Mouse (Mus musculus) brown adipose tissue, adult 24 weeks (tissue): Measurements from ENCODE around the gene Xntrpc. TPM values are rescaled to one million over a fixed set of nuclear protein-coding genes. Genes with fewer than 3 reads are reported as not detected.

ENCODE experiments used
- H3K27ac ChIP-seq: fragments of 200-500 bp; replicated peaks from 2 replicates; pipeline ENCODE4 v1.5.1; 2012; ENCODE audit warnings: low read depth, mild to moderate bottlenecking, low read length
- H3K4me1 ChIP-seq: fragments of 200-500 bp; 2 replicates; pipeline ENCODE4 v1.6.1; 2012; ENCODE audit warnings: low read length, mixed read lengths; ENCODE audit not compliant: control insufficient read depth, insufficient read depth, insufficient read length
- H3K4me3 ChIP-seq: fragments of 200-500 bp; 2 replicates; pipeline ENCODE4 v1.5.1; 2012; ENCODE audit warnings: low read depth, mild to moderate bottlenecking, low read length, moderate library complexity; ENCODE audit not compliant: insufficient read depth
- polyA plus RNA-seq: library from polyadenylated mRNA; stranded (reverse); fragments of >200 nt; gene quantifications from 2 replicates; pipeline ENCODE4 v1.2.4, GENCODE M21; 2012; ENCODE audit not compliant: missing spikeins, insufficient read depth, insufficient read length

Xntrpc gene
- polyA plus RNA-seq, 1 experiment = 0.32 TPM

DNA sequence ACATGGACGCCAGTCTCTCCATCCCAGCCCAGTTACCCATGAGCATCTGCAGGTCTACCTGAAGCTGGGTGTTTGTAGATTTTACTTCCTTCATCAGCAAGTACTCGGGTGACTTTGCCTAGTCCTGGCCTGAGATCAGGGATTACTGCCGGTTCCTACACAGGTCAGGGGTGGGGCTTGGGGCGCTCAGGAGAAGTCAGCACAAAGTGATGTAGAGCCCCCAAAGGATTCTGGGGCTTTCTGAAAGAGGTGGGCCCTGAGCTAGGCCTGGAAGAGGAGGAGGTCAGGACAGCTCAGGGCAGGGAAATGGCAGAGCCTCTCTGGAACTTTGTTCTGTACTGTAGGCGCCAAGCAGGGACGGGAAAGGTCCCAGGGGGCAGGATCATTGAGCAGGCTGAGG, 37.2 kb downstream of the Xntrpc start:
- Histone ChIP-seq H3K27ac (no peak overlapping the region), H3K4me1 (peaks cover 7% of the 10 kb centered on the region; the same call in 1 of the 2 replicates), H3K4me3 (no peak overlapping the region)

DNA sequence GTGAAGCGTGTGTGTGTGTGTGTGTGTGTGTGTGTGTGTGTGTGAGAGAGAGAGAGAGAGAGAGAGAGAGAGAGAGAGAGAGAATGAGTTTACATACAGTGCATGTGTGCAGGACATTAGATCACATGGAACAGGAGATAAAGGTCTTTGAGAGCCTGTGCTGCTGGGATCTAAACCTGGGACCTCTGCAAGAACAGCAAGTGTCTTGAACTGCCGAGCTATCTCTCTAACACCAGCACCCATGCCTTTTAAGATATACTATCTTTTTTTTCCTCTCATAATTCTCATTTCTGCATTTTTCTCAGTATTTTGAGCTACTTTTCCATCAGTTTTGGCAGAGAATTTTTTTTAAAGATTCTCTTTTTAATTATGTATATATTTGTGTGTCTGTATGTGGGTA, 38.0 kb downstream of the Xntrpc start:
- H3K4me3 ChIP-seq = no peak overlapping the region
- no peak overlapping the region for H3K27ac ChIP-seq
- H3K4me1 ChIP-seq = peaks cover 7% of the 10 kb centered on the region; the same call in 1 of the 2 replicates

DNA sequence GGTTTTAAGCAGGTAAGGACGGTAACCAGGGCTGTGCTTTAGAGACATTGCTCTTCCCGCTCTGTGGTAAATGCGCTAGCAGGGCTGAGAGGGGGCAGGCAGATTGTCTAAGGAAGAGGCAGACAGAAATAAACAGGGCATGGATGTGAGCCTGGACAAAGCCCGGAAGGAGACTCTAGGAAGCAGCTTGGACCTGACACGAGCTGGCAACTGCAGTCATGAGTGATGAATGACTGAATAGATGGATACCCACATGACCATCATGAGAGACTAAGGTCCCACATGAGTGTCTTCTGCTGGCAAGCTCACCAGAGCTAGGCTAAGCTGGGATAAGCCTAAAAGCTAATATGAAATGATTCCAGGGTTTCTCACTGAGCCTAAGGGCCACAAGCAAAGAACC, 38.6 kb downstream of the Xntrpc start:
- Histone ChIP-seq H3K27ac (no peak overlapping the region), H3K4me1 (peaks cover 7% of the 10 kb centered on the region; the same call in 1 of the 2 replicates), H3K4me3 (no peak overlapping the region)

DNA sequence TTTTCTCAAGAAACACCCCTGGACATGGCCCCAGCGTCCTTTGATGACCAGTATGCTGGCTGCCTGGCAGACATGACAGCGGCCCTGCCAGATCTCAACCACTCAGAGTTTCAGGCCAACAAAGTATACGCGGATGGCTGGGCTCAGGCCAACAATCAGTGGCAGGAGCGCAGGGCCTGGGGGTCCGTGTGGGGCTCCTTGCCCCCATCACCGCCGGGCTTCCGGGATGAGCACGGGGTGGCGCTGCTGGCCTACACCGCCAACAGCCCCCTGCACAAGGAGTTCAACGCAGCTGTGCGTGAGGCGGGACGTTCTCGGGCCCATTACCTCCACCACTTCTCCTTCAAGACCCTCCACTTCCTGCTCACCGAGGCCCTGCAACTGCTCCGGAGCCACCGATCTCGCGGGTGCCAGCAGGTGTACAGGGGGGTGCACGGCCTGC, 41.2 kb downstream of the Xntrpc start:
- no peak overlapping the region for H3K27ac ChIP-seq
- no peak overlapping the region for H3K4me3 ChIP-seq
- no peaks in the 10 kb centered on the region for H3K4me1 ChIP-seq

DNA sequence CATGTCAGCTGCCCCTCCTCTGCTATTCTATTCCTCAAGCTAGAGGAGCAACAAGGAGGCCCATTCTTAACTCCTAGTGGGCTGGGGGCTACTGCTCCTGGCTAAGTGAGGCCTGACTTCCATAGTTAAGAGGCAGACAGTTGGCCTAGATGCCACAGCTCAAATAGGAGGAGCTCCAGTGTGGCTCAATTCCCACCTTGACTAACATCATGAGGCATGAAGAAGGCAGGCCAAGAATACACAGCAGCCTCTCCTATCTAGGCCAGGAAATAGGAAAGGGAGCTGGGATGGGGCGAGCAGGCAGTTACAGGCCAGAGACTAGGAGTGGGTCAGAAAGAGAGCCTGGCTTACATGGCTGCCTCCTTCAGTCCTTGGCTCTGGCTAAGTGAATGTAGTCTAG, 42.7 kb downstream of the Xntrpc start:
- no peak overlapping the region for H3K27ac ChIP-seq
- H3K4me3 ChIP-seq = no peak overlapping the region
- no peaks in the 10 kb centered on the region for H3K4me1 ChIP-seq

DNA sequence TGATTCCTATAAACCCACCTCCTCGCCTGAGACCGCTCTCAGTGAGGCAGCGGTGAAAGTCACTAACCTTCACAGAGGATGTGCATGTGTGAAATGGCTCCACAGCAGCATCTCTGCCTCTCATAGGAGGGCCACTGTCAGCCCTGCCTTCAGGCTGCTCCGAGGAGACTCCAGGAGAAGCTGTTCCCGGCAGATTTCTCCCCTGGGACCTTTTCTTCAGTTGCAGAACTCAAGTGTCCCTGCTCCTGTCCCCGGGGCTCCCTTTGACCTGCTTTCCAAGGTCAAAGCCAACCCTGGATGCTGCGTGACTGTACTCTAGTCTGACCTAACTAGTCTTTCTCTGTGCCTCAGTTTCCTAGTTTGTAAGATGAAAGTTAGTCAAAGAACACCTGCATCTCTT, 43.7 kb downstream of the Xntrpc start, which contains the start of gene Art5:
Gene Art5, minus strand, starts transcription at position 319 of the 400 bp plus-strand sequence.
- H3K4me1 ChIP-seq = no peaks in the 10 kb centered on the region
- no peak within 1 kb of the TSS for H3K27ac ChIP-seq
- no peak within 1 kb of the TSS for H3K4me3 ChIP-seq

DNA sequence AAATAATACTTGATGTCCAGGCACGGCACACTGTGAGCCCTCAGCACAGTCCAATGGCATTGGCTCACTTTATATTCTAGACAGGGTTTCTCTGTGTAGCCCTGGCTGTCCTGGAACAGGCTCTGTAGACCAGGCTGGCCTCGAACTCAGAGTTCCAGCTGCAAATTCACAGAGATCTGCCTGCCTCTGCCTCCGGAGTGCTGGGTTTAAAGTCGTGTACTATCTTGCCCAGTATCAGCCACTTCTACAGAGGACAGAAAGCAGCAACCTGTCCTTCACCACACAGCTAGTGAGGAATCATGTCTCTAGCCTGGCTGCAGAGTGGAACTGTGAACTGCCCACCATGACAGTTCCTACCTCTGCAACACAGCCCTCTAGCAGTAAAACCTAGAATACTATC, 44.2 kb downstream of the Xntrpc start:
- Histone ChIP-seq H3K4me1 (no peaks in the 10 kb centered on the region), H3K27ac (no peak overlapping the region), H3K4me3 (no peak overlapping the region)

DNA sequence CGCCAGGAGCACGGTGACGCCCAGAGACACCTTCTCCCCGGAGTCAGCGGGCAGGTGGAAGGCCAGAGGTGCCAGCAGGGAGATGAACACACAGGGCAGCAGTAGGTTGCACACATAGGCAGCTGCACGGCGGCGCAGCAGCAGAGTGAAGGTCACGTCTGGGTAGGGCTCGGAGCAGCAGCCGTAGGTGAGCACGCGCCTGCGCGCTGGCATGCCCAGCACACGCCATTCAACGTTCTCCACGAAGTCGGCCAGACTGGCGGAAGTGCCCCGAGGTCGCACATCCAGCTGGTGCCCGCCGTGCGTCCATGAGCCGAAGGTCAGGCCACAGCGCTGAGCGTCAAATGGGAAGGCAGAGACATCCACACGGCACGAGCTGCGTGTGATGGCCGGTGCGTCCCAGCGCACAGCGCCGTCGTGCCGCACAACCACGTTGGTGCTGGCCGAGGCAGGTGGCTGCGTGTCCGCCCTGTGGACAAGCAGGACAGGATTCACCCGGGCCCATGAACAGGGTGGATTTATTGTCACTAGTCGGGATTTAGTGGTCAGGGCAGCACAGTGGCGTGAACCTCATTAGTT, 47.7 kb downstream of the Xntrpc start:
- no peaks in the 10 kb centered on the region for H3K4me1 ChIP-seq
- no peak overlapping the region for H3K27ac ChIP-seq
- no peak overlapping the region for H3K4me3 ChIP-seq

DNA sequence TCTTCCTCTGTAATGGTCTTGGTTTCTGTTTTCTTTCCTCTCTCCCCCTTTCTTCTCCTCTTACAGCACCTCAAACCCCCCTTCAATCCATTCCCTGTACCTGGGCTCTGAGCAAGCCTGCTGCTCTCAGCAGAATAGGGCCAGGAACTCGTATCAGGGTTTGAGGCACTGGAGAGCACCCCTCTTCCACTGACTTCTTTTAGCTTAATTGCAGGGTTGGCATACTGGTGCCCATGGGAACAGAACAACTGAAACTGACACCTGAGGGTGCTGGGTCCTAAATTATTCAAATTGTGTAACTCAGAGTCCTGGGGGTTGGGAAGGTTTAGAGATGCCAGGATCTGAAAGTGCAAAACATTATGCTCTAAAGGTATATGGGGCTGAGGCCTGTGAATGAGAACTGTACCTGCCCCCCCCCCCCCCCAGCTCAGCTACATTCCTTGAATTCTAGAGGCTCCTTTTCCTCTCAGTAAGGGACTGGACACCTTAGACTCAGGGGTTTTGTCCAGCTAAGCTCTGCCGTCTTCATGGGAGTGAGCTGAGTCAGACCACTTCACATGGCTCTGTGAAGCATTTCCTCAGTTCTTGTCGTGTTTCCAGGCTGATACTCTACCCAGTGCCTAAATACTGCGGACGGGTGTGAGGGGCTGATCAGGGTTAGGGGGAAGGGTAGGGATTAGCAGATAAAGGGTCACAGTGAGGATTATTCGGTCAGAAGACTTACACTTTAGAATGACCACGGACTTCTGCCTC, 51.2 kb downstream of the Xntrpc start, which contains the start of gene Chrna10:
Gene Chrna10, minus strand, starts transcription at position 250 of the 753 bp plus-strand sequence.
- no peak within 1 kb of the TSS for H3K27ac ChIP-seq
- H3K4me3 ChIP-seq = no peak within 1 kb of the TSS
- no peaks in the 10 kb centered on the region for H3K4me1 ChIP-seq

DNA sequence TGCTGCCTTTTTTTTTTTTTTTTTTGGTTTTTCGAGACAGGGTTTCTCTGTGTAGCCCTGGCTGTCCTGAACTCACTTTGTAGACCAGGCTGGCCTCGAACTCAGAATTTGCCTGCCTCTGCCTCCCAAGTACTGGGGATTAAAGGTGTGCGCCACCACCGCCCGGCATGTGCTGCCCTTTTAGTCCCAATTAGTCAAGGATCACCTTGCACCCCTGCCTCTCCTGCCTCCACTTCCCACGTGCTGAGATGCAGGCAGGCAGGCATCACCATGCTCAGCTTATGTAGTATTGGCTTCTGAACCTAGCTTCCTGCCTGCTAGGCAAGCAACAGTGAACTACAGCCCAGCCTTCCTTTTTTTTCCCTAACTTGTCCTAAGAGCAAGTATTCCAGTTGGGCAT, 51.9 kb downstream of the Xntrpc start:
- Histone ChIP-seq H3K4me1 (no peaks in the 10 kb centered on the region), H3K4me3 (no peak overlapping the region), H3K27ac (no peak overlapping the region)

DNA sequence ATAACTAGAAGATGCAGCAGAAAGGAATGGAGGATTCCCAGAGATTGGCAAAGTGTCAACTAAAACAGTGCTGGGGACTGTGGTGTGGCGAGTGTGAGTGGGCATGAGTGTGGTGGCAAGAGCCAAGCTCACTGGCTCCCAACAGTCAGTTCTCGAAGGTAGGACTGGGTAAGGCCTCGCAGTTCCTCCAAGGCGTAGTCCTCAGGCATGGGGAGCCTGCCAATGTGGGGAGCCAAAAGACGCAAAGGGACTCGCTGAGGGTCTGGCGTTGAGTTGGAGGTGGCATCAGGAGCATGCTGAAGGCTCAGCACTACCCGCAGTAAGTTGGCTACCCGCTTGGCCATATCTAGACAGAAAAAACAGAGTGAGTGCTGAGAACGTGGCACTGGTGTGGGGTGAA, 54.8 kb downstream of the Xntrpc start:
- Histone ChIP-seq H3K4me3 (no peak overlapping the region), H3K4me1 (no peaks in the 10 kb centered on the region), H3K27ac (no peak overlapping the region)

DNA sequence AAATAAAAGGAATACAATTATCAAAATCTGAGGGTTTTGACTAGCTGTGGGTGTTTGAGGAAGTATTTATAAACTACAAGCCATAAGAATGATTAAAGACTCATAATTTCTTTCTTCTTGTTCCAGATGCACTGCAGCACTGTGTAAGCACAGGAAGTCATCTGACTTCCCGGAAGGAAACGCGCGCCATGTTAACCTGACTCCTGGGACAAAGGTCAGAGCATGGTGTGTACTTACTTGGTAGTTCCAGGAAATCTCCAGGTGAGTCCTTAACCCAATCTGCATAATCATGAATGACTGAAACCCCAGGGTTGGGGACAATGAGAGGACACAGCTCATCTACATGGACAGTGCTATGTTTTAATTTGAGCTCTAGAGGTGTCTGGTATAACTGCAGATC, 66.9 kb downstream of the Xntrpc start:
- Histone ChIP-seq H3K4me1 (no peaks in the 10 kb centered on the region; the same call in 1 of the 2 replicates), H3K4me3 (no peak overlapping the region), H3K27ac (no peak overlapping the region; the same call in 1 of the 2 replicates)

DNA sequence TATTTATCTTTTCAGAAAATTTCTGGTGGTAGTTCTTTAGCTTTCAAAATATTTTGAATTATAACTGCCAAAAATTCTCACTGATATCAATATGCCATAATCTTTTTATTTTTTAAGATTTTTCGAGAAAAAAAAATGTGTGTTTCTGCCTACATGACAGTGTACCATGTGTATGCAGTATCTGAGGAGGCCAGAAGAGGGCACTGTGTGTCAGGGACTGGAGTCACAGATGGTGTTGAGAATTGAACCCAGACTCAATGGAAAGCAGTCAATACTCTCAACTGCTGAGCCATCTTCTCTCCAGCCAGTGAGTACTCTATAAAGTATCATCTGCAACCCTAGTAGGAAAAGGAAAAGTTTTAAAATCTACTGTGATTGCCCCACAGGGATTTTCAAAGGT, 72.0 kb downstream of the Xntrpc start:
- no peak overlapping the region for H3K27ac ChIP-seq
- no peaks in the 10 kb centered on the region; the same call in 1 of the 2 replicates for H3K4me1 ChIP-seq
- H3K4me3 ChIP-seq = no peak overlapping the region

DNA sequence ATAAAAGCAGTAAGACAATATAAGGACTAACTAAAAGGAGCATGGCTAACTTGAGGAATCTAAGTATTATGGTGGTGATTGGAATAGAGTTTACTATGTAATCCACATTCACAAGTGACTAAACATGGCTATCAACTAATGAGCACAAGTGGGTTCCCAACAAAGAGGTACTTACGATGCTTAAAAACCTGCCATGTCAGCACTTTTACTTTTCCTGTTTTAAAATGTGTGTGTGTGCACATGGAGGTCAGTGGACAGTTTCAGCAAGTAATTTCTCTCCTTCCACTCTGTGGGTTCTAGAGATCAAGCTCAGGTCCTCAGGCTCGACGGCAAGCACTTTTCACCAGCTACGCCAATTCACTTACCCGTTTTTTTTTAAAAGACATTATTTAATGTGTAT, 72.4 kb downstream of the Xntrpc start:
- Histone ChIP-seq H3K4me3 (no peak overlapping the region), H3K4me1 (no peaks in the 10 kb centered on the region), H3K27ac (no peak overlapping the region)
